Mouse (Mus musculus) layer of hippocampus, postnatal 36 days (tissue): Measurements from ENCODE around the gene Pvalb. TPM values are rescaled to one million over a fixed set of nuclear protein-coding genes. Genes with fewer than 3 reads are reported as not detected.

ENCODE experiments used
- DNase-seq, 2 experiments: peaks; one replicate each; pipeline ENCODE4 v3.0.0; 2022
- total RNA-seq, 2 experiments: library from RNA; stranded (reverse); gene quantifications; 2 replicates each; pipeline ENCODE4 v1.2.3; 2021

Gene Pvalb
- 10 to 100 TPM; 52.0 to 62.7 TPM for total RNA-seq

DNA sequence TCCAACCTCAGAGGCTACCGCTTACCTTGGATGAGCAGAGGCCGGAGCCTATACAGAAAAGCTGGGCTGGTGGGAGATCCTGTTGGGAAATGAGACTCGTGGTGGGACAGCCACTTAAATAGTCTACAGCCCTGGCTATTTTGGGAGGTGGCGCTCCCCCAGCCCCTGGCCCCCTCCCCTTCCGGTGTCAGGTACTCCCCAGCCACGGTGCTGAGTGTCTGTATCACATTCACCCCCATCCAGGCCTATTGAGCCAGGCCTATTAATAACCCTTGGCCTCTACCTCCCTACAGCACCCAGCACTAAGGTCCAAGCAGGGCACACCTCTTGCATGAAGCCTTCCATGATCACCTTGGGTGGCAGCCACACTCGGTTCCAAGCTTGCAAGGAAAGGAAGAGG is at the start of gene Pvalb:
Gene Pvalb, minus strand, starts transcription at position 89 of the 400 bp plus-strand sequence.
- no peak for DNase-seq

DNA sequence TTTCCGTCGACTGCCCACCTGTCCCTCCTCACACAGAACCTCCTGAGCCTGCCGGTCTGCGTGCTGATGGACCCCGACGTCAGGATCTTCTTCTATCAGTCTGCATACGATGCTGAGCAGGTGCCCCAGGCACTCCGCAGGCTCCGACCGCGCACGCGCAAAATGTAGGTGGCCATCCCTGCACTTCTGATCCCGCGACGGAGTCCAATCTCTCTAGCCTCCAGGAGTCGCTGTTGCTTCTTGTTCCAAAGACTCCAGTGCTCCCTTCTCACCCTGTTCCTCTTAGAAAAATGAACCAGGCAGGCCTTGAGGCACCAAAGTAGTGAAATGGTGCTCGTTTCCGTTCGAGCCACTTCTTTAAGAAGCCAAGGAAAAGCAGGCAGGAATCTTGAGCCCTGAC is 48.6 kb upstream of the Pvalb start:
- peak in 1 of 2 experiments; percentile 16 for DNase-seq

DNA sequence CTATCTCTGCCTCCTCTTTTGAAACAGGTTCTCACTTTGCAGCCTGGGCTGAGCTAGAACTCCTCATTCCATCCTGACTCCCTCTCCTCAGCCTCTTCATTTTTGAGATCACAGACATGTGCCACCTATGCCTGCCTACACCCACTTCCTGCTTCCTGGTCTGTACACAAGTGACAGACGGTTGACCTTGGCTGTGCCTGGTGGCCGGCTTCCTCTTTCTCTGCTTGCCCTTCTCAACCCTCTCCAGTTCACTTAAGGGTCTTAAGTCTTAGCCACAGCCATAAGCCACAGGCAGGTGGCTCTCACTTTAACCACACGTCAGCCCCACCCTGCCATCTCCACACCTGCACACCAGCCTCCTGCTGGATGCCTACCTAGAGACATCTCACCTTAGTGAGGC is 42.2 kb upstream of the Pvalb start:
- no peak for DNase-seq

DNA sequence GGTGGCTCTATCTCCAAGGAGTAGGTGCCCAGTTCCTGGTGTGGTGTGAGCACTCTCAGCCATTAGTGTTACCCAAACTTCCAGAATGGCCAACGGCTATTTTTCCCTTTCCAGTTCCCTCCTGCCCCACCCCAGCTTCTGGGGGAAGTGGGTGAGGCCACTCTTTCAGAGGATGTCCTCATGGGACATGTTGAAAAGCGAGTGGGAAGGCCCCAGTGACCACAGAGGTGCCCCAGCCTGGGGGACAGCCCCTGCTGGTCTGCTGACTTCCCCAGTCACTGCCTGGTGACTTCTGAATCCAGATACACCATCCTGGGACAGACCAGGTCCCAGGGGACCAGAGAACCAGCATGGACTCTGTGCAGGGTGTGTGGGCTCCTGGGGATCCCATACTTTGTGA is 41.5 kb upstream of the Pvalb start:
- DNase-seq, result no peak

DNA sequence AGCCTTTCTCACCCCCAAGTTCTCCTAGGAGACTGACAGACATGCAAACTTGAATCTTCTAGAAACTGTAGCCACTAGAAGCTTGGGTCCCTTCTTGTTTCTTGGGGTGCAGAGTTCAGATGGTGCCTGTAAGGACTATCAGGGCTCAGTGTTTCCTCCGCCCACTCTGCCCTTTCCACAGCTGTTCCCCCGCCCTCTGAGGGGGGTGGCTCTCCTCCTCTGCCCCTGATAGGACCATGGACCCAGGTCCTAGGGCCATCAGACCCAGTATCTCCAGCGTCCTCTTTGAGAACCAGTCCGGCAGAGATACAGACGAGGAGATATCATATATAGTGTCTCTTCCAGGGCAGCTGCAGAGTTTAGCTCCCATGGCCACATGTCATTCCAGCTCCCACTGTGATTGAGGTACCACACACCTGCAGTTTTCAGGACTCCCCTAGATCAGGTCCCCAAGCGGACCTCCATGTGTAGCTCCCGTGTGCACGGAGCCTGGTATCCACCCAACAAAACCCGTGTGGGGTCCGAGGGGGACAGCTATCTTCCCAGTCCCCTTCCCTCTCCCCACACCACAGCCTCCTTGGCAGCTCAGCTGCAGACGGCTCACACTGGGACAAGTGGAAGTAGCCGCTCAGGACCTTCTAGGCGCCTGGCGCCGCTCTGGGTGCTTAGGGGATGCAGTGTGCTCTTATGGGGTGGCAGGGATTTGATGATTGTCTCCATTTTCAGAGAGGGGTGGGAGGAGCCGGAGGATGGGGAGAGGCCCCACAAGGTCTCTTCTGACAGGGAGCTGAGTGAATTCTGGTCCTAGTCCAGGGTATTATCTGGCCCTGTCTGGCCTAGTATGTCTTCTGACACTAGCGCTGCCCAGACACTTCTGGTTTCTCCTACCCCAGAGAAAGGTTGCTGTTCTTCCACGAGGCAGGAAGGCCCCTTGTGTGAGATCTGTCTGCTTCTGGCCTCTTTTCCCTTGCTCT is 40.2 kb upstream of the Pvalb start:
- DNase-seq, result no peak

DNA sequence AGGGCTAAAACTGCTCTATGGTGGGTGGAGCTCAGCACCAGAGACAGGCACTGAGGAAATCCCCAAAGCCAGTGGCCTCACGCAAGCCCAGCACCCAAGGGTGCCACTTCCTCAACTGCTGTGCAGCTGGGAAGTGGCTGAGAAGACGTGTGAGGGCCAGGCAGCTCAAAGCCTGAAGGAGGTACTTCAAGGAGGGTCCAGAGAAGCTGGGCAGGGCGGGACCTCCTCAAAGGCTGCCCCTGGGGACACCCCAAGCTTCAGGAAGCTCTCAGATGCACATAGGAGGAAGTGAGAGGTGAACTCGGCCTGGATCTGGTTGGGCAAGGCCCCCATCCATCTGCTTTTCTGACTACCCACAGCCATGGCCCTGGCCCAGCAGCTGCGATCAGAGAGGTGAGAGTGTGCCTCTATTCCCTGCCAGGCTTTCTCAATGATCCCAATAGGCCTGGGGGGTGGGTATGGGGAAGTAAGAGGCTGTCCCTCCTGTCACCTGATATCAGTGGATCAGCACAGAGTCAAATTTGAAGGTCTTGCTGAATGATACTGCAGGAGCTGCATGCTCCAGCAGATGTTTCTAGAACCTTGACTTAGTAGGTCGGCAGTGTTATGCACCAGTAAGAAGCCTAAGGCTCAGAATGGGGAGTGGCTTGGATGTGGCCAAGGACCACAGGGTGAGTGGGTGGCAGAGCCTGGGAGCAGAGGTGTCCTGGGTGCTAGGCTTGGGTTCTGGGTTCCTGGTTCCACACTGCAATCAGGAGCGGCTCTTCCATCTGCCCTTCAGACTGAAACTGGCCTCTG is 38.7 kb upstream of the Pvalb start, which contains the start of gene Ncf4:
Gene Ncf4, plus strand, starts transcription at position 107 of the 798 bp plus-strand sequence.
- DNase-seq, result no peak

DNA sequence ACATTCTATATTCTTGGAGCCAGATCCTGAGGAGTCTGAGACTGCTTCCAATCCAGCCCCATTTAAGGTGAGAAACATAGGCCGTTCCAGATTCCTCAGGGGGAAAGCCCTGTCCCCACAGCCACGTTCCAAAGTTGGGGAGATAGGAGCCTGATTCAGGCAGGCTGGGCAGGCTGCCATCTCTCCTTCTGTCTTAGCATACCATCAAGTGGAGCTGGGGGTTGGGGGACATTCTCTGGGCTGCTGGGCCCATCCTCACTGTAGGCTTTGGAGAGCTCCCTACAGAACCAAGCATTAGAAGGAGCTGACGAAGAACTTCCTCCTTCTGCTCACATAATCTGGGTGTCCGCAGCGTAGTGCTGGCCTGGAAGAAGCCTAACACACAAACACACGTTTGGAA is 37.6 kb upstream of the Pvalb start:
- DNase-seq, result no peak

DNA sequence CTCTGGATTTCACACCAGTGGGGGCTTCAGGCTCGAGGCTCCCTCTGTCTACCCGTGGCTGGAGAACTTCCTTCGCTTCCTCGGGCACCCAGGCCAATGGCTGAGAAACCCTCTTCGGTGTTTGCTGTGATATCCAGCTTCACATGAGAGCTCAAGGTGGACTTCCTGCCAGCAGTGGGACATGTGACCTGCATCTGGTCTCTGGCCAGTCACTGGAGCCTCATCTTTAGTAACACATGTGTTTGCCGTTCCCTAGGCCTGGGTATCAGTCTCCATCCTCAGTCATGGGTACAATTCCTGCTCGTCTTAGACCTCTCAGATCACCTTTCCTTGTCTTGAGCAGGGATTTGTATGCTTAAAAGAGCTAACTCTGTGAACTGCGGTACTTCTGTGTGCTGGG is 36.9 kb upstream of the Pvalb start:
- no peak for DNase-seq

DNA sequence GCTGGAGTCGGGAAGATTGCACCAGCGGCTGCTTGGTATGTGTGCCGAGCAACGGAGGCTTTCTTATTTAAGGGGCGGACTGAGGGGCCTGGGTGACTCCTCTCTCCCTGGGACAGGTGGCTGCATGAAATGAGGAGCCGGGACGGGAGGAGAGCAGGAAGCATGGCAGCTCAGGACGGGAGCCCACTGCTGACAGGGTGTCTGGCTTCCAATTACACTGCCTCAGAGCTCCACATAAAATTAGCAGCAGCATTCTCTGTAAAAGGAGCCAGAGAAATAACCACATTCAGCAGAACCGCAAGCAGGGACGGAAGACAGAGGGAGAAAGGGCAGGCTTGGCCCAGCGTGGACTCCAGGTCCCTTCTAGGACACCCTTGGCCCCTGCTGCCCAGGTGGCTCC is 35.1 kb upstream of the Pvalb start:
- no peak for DNase-seq

DNA sequence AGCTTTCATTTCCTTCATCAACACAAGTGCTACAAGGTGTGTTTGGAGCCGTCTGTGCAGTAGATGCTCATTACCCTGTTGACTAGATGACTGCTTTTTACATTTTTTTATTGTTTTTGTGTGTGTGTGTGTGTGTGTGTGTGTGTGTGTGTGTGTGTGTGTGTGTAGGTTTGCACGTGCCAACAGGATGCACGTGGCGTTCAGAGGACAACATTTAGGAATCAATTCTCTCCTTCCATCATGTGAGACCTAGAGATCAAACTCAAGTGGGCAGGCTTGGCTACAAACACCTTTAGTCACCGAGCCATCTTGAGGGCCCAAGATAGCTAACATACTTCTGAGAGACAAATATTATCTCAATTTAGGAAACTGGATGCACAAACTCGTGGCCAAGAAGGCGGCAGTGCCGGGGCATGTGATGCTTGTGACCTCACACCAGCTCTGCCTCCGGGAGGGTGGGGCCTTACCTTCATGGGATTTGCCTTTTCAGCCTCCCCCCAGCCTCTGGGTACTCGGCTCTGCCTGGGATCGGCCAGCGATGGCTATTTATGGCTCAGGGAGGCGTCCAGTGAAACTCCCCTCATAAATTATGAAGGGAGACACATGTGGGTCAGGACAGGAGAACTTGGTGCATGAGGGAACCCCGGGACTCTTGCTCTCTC is 33.9 kb upstream of the Pvalb start:
- no peak for DNase-seq

DNA sequence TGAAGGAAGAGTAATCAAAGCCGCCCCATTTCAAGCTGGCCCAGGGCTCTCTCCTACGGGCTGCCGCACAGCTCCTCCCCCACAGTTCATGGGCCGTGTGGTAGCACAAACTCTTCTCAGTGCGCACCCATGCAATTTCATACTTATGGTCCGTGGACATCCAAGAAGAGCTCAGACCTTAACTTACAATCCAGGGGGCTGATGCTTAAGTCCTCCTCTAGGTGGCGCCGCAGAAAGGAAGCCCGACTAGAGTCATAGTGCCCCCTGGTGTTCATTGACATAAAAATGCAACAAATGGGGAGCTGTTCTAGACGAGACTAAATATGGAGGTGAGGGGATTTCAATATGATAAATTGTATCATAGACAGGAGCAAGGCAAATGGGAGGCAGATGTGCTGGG is 33.3 kb upstream of the Pvalb start:
- peak; percentile 15 to 39 for DNase-seq

DNA sequence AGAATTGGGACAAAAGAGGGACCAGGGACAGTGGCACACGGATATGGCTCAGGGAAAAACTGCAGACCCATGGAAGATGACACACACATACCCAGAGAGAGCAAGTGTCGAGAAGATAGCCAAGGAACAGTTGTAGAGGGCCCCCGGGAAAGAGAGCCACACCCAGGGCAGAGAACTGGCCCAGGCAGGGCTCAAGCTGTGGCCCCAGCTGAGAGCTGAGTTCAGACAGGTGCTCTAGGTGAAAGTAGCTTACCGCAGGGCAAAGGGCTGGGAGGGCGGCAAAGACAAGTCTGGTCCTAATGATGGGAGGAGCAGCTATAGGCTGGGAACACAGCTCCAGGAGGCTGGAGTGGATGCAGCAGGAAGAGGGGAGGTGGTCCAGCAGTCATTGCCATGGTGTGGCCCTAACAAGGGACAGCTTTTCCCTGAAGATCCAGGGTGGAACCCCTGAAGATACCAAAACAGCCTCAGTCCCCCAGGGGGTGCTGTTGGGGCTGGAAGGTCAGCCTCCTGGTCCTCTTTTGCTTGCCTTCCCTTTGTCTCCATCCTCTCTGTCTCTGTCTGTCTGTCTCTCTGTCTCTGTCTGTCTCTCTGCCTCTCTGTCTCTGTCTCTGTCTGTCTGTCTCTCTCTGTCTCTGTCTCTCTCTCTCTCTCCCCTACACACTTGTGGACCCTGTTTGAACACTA is 28.8 kb upstream of the Pvalb start:
- DNase-seq, result no peak

DNA sequence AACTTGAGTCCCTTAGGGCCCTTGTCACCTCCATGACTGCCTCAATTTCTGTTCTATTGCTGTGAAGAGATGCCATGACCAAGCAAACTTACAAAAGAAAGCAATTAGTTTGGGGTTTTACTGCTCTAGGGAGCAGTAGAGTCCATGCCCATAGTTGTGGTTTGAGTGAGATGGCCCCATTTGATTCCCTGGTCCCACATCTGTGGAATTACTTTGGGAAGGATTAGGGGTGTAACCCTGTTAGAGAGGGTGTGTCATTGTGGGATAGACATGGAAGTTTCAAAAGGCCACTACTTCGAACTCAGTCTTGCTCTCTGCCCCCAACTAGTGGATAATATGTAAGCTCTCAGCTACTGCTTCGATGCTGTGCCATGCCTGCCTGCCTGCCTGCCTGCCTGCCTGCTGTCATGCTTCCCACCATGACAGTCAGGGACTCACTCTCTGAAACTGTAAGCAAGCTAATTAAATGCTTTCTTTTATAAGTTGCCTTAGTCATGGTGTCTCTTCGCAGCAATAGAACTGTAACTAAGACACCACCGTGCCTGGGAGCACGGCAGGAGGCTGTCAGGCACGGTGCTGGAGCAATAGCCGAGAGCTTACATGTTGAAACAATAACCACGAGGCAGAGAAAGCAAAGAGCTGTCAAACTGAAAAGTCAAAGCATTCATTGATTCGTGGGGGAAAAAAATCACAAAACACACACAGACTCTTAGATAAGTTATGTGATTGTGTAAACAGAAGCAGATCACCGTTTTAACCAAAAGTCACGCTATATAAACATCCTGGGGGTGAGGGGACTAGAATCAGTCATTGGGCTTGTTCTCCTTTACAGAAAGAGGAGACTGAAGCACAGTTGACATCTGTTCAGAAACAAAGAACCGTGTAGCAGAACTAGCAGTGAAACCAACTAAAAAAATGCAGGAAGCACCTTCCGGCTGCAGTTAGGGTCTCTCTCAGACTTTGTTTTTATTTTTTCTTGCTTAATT is 25.4 kb upstream of the Pvalb start:
- no peak for DNase-seq

DNA sequence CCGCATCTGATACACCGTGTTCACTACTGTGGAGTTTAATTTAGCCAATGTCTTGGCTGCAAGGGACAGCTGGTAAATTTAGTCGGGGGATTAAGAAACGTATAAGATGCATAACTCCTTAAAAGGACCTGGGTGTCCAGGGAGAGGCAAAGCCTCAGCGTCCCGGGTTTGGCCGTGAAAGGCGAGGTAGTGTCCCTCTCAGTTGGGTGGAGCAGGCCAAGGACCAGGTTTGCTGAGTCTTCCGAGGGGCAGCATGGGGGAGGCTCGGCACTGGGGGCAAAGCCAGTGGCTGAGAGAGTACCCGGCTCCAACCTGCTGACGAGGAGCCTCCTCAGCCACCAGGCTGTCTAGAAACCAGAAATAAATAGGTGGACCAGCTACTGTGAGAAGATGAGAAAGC is 21.6 kb upstream of the Pvalb start:
- DNase-seq, result no peak

DNA sequence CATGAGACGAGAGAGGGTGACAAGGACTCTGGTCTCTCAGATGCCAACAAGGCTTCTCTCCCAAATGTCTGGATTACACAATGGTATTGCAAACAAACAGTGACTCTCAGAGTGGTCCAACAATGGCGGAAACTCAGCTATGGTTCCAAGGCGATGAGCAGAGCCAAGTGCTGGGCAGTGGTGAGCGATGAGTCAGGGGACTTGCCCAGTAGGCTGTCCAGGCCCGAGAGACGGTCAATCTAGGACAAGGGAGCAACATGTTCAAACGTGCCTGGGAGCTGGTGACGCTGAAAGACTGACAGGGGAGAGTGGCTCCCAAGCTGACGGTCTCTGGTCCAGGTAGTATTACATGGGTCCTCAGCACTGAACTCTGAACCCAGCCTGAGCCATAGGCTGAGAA is 9.1 kb upstream of the Pvalb start:
- no peak for DNase-seq

DNA sequence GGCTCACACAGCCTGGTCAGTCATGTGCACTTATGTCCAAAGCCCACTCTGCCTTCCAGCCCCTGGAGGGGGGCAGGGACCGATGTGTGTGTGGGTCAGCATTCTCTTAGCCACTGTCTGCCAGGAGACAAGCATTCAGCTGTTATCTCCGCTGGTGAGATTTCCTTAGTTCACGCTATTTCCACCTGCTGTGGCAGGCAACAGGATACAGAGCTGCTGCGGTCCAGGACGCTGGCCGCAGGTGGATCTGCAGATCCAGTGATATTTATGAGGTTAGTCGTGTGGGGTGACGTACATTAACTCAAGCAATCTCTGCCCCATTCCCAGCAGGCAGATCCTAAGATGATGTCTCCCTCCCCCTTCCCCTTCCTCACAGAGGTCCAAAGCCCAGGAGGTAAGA is 5.2 kb upstream of the Pvalb start:
- no peak for DNase-seq

DNA sequence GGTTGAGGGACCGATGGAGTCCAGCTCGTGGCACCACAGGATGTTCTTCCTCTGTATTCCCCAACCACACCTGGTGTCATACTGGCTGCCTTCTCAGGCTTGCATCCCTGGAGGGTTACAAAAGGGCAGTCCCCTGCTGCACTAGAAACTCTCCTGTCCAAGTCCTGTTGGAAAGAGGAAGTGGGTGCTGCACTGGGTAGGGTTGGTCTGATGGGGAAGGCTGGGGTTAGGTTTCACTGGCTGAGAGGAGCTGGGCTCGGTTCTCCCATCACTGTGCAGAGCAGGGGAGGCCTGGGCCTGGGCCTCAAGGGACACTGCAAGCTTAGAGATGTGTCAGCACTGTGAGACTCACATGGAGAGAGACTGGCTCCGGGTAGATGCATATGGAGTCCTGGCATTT is 4.0 kb upstream of the Pvalb start:
- DNase-seq, result no peak

DNA sequence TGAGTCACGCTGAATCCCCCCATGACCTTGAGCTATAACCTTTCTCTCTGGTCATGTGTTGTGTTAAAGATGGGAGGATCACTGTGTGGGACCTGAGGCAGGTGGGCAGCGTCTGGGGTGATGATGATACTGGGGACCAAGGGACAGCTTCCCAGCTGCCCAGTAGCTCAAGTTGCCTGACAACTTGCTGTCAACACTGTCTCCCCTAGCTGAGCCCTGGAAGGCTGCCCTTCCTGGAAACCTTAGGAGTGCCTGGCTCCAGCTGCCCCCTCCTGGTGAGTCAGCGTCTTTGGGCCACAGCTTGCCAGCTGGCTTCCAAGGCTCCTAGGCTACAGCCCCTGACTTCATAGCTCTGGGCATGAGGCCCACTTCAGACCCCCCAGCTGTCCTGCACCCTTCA is 1.0 kb downstream of the Pvalb start:
- DNase-seq, result peak in 1 of 2 experiments; percentile 13

DNA sequence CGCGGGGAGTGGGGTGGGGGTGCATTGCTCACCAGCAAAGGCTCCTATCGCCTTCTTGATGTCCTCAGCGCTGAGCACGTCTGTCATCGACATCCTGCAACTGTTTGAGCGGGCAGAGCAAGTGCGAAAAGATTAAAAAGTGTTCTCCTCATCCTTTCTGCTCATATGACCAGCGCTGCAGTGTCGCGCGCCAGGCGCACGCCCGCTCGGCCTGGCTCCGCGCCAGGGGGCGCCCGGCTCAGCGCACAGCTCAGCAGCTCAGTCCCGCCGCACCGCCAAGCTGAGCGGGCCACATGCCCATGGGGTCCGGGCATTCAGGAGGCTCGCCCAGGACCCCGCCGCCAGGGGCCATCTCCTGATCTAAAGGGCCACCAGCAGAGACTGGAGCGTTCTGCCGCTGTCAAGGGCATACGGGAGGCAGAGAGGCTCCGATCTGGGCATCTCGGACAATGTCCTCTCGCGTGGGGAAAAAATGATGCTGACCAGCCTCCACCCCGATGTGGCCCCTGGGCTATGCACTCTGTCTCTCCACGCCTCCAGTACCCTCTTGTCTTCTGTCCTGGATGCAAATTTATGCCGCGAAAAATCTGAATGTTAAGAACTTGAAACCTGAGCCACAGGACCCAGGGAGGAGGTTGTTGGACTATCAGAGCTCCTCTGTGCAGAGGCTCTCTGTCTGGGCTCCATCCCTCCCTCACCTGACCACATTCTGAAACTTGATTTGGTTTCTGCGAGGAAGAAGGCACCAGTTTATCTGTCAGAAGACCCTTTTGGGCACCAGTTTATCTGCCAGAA is 1.9 kb downstream of the Pvalb start:
- DNase-seq, result peak; percentile 39 to 43
